Mouse (Mus musculus): ENCODE results near the gene Fmnl3.

DNA sequence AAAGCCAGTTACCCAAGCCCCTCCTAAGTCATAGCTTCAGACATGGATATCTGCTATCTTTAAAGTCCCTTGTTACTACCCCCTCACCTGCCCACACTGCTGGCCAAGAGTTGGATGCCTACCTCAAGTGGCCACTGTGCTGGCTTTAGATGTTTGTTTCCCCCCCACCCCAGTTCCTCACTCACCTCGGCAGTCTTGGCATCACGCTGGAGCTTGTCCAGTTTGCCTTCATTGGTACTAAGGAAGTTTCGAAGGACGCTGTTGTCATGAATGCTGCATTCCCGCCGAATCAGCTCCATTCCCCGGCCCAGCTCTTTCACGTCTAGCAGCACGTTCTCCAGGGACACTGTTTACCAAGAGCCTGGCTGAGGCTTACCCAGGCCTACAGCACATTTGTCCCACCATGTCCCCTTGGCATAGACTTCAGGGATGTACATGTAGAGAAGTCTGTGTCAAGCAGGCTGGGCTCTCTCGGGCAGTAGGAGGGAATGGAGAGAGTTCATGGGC lies 50.1 kb downstream of the Fmnl3 start:
- TF ChIP-seq CTCF (IDR thresholded peaks at IDR 0.05; ENCODE audit: insufficient read depth, low read depth, low read length) (no peak), POLR2A (IDR thresholded peaks at IDR 0.05; ENCODE audit: insufficient read depth, low read depth, low read length) (no peak)
